Mouse (Mus musculus): ENCODE data around the gene C3.

- TF ChIP-seq POLR2A (IDR thresholded peaks at IDR 0.05; ENCODE audit: low read depth, low read length), result no peak
- TF ChIP-seq CTCF (IDR thresholded peaks at IDR 0.05; ENCODE audit: extremely low read depth, insufficient read depth, insufficient read length, insufficient replicate concordance), result no peak
Measured at GRCm38 (mm10) chr17:57229851-57230727, 2.2 kb upstream of the C3 start.
